Mouse (Mus musculus) adrenal gland, adult 2 months (tissue): ENCODE results near the gene 4933424G06Rik. TPM values are rescaled to one million over a fixed set of nuclear protein-coding genes. Genes with fewer than 3 reads are reported as not detected.
"Not testable (repeated sequence)": the region's sequence is repeated elsewhere in the genome, so short reads cannot be mapped to it uniquely, and the experiment has no call there.

Experiments used
- DNase-seq: peaks from one replicate; pipeline ENCODE4 v3.0.0; 2021
- long read RNA-seq: library from polyadenylated mRNA; stranded (forward); transcript quantifications from one replicate; pipeline ENCODE4 v2.0.0, GENCODE M21; 2021
- polyA plus RNA-seq: library from polyadenylated mRNA; depleted of rRNA; stranded (reverse); fragments of >200 nt; gene quantifications from 2 replicates; pipeline ENCODE4 v1.2.3, GENCODE M21; 2012; rRNA removed
- total RNA-seq, 2 experiments: library from RNA; stranded (reverse); gene quantifications; 2 replicates each; pipeline ENCODE4 v1.2.3; 2021

4933424G06Rik gene
- not detected for total RNA-seq
- not detected in 2 replicates for polyA plus RNA-seq
- long read RNA-seq: 0 reads

DNA sequence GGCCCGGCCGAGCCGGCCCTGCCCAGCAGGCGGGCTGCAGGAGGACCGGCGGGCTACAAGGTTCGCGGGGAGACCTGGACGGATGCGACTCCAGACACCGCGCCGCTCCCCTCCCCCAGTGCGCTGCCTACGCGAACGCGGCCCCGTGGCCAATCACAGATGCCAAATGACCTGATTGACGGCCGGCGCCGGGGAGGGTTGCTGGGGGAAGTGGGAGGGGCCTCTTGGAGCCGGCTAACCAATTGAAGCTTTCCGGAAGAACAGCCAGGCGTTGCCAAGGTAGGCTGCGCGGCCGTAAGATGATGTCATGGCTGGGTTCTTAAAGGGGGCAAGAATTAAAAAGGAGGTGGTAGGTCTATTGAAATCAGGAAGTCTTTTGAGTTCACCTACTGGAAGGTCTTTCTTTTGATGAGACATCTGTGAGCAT lies at the start of gene 4933424G06Rik:
Gene 4933424G06Rik, plus strand, starts transcription at position 296 of the 427 bp plus-strand sequence.
- peak; percentile 99 for DNase-seq

DNA sequence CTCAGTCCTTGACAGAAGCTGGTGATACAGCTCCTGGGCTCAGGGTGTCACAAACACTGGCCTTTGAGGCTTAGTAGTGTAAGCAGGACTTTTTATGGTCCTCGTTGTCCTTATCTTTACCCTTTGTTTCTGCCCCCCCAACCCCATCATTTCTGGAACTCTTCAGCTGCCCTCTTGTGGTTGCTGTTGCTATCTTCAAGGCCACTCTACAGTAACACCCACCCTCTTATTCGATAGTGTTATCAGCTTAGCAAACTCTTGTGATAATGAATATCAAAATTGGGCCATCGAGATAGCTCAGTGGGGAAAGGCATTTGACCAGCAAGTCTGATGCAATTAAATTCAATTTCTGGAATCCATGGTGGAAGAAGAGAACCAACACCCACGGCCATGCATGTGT lies 45.5 kb upstream of the 4933424G06Rik start:
- no peak for DNase-seq

DNA sequence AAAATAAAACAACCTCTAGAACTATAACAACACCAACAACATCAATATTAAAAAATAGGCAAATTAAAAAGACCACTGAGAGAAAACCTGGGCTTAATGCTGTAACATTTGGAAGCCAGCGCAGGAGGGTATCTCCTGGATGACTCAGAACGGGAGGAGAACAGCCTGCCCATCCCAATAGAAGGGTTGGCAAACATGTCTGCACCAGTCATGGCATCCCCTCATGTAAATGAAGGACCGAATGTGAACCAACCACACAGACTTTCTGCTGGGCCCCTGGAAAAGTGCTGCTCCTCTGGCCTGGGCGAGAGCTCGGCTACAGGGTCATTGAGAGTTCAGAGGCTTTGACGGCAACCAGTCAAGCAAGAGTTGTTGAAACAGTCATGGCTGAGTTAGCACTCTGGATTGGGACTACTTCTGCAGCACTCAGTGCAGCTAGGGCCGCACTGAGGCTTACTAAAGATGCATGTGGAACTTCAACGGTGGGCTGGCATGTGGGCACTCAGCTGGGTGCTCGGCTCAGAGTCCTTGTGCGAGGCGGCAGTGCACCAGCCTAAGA lies 44.7 kb upstream of the 4933424G06Rik start:
- no peak for DNase-seq

DNA sequence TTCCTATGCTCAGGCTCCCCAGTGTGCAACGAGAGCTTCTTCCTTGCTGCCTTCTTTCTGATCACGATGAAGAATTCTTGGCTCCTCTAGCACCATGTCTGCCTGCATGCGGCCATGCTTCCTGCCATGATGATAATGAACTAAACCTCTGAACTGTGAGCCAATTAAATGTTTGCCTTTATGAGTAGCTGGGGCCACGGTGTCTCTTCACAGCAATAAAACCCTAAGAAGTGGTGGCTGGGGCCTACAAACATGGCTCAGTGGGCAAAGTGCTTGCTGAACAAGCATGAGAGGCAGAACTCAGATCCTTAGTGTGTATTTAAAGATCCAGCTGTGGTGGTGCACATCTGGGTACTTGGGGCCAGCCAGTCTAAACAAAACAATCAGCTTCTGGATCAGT lies 44.0 kb upstream of the 4933424G06Rik start:
- DNase-seq: no peak

DNA sequence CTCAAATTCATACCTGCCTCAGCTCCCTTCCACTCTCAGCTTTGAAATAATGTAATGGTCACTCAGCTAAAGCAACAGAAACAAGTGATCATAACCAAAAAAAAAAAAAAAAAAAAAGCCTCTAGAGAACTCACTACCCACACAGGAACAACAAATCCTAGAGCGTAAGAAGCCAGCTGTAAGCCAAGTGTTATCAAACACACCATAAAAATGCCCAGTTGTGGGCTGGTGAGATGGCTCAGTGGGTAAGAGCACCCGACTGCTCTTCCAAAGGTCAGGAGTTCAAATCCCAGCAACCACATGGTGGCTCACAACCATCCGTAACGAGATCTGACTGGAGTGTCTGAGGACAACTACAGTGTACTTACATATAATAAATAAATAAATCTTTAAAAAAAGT lies 41.9 kb upstream of the 4933424G06Rik start:
- DNase-seq: not testable (repeated sequence)

DNA sequence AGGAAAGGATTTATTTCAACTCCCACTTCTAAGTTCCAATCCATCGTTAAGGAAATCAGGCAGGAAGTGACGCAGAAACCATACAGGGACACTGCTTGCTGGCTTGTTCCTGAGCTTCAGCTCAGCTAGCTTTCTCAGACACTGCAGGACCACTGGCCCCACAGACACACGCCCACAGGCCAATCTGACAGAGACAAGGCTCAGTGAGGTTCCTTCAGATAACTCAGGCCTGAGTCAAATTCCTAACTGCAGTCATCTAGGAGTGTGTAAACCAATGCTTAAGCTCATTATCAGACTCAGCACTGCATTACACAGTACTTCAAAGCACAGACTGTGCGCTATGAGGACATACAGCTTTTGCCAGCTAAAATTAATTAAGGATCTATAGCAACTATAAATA lies 39.7 kb upstream of the 4933424G06Rik start:
- DNase-seq: no peak

DNA sequence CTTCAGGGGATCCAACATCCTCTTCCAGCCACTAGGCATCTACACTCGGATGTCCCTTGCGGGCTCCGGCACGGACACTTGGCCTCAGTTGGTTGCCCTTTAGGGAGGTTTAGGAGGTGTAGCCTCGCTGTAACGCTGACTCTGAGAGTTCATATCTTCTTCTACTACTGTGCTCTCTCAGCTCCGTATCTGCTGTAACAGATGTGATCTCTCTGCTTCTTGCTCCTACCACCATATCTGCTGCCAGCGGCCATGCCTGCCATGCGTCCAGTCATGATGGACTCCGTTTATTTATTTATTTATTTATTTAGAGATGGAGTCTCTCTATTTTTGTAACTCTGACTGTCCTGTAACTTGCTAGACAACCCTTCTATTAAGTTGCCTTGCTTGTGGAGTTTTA lies 38.7 kb upstream of the 4933424G06Rik start:
- no peak for DNase-seq

DNA sequence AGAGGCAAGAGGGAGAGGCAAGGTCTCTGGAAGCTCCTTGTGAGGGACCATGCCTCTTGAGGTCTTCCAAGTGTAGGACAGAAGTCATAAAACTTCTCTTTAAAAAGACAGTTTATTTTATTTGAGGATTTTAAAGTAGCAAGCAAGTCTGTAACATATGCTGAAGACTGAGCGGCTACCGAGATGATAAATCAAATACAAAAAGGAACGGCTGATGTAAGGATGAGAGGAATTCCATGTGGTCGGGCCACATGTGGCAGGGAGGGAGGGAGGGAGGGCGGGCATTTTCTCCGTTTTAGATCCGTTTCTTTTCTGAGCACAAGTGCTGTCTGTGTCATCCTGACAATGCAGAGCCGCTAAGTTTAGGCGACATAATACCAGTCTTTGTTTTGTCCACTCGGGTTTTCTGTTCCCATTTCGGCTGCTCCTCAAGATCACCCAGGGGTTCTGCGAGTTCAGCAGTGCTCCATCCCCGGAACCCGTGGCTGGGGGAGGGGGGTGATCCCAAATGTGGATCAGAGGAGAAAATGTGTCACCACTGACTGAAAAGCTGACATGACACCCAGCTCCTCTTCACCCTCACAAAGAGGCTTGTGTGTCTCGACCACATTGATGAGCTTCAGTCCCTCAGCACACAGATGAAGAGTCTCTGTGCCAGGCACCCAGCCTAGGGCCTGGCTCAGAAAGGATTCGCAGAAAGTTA lies 37.1 kb upstream of the 4933424G06Rik start:
- DNase-seq: no peak

DNA sequence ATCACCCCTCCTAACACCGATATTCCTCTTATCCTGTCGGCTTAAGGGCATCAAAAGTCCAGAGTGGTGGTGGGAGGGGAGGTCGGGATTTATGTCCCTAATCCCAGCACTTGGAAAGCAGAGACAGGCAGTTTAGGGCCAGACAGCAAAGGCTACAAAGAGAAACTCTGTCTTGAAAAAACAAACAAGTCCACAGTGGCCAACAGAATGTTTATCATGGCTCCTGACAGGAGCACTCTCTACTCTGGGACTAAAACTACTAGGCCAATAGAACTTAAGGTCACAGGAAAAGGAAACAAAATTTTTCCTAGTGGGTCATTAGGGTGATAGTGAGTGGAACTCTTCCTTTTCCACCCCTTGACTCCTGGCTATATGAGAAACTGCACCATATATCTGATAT lies 35.0 kb upstream of the 4933424G06Rik start:
- DNase-seq: no peak

DNA sequence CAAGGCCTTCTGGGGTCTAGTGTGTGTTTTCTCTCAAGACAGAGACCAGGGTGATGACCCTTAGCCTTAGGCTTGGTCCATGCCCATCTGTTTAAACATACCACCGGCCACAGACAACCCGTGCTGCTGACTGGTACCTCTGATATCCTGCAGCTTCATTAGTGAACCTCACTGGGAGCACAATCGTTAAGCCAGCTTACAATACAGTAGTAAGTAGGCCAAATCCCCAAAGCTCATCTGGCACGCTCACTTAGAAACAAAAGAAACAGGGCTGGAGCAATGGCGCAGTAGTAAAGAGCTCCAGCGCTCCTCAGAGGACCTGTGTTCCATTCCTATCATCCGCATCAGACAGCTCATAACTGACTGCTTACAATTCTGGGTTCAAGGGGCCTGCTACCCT lies 29.1 kb upstream of the 4933424G06Rik start:
- no peak for DNase-seq

DNA sequence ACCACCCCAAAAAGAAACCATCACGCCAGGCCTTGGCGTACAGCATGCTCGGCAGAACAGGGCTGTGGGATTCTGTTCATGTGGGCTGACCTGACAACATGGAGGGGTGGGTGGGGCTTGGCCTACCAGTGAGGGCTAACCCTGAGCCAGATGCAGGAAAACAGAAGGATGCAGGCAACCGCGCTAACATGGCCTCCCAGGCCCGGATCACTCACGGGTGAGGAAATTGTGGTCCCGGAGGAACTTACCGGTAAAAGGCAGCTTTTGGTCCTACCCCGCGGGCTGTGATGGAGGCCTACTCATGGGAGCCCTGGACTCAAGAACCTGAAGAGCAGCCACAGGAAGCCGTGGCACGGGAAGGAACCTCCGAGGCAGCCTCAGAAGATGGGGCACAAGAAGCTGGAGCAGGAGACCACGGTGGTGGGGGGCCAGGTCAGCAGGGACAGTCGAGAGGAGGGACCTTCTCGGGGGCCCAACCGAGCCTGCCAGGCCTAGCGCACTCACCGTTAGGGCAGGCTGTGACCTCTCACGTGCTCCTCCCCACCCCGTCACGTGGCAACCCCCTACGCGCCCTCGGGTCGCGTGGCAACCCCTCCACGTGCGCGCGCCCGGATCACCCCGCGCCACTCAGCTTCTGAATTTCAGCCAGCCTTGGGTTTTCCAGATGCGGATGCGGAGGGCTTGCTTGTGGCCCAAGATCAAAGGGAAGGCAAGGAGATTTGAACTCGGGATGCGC lies 27.2 kb upstream of the 4933424G06Rik start, which contains the start of gene Fam178b:
Gene Fam178b, minus strand, starts transcription at position 564 of the 736 bp plus-strand sequence.
- no peak for DNase-seq

DNA sequence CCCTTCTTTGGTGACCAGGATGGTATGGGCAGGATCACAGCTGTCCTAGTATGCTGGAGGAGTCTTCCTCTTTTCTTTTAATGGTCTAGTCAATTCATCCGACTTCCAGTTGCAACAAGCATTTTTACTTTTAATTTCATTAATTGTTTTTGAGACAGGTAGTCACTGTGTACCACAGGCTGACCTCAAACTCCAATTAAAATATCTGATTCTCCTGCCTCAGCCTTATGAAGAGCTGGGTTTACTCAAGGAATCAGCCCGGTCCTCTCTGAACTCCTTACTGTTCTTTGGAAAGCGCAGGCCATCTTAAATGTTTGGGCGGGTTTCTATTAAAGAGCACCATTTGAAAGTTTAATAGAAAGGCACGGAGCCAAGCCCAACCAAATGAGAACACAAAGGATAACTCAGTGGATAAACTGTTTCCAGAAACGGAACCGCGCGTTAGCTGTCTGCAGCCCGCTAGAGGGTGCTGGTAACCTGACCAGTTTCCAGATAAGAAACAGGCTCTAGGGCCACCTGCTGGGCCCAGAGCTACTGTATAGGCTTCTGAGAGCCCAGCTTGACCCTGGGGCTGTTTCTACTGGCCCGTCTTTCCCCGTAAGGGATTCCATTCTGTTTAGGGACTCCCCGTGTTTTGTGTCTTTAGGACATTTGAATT lies 26.0 kb upstream of the 4933424G06Rik start:
- peak; percentile 85 for DNase-seq

DNA sequence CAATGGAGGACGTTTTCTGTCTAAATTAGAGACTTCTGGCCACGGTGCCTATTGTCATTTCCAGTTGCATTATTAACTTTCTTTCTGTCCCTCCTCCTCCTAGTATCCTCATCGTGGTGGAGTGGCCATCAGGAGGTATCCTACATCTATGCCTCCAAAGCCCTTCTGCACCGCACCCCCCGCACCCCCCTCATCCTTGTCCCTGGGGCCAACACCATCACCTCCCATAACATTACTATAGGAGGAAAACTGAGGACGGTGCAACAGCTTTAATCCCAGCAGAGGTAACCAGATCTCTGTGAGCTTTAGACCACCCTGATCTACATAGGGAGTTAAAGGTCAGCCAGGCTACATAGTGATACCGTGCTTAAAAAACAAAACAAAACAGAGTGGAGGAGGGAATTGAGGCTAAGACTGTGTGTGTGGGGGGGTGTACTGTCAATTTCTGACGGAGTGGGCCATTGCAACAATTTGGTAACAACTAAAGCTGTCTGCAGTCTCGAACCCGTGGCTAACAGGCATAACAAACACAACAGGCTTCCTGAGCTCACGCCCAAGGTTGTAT lies 19.2 kb upstream of the 4933424G06Rik start:
- no peak for DNase-seq

DNA sequence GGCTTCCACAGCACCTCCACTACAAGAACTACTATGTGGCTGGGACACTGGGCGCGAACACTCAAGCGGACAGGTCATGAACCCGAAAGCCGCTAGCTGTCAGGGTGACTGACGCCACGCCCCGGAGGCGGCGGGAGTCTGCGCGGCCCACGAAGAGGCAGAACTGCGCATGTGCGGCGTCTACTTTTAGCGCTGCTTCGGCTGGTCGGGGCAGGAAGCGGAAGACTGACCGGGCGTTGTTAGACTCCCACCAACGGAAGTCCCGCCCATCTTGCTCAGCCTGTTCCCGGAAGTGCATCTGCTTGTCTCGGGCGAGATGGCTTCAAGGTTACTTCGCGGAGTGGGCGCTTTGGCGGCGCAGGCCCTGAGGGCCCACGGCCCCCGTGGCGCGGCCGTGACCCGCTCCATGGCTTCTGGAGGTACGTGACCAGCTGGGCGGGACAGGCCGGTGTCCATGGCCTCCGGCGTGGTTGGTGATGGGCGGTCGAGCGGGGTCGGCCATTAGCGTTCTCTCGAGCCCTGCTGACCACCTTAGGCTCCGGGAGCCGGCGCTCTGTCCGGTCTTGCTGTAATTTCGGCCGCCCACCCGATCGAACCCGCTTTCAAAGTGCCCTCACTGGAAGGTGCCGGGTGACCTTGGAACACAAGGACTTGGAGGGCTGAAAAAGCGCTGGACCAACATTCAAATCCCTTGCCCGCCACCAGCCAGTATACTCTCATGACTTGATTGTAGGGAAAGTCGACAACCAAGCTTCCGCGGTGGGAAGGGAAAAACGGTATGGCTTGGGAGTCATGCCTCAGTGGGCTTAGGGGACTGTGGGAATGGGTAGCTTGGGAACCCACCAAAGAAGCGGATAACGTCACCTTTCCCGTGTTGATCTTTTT lies 18.4 kb upstream of the 4933424G06Rik start, which contains the start of gene Cox5b:
Gene Cox5b, plus strand, starts transcription at position 179 of the 885 bp plus-strand sequence.
- peak; percentile 97 for DNase-seq

DNA sequence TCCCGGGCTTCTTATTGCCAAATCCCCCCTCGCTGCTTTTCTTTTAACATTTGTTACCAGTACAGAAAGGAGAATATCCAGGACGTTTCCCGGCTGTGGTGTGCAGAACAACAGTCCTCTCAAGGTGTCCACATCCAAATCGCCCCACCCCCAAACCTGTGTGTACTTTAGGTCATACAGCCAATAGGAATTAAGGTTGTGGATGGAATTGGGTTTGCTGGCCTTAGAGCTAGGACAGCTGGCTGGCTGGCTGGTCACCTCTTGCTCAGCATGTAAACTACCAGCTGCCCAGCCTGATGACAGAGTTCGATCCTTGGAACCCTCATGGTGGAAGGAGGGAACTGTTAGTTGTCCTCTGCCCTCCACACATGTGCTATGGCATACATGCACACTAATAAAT lies 15.1 kb upstream of the 4933424G06Rik start:
- no peak for DNase-seq

DNA sequence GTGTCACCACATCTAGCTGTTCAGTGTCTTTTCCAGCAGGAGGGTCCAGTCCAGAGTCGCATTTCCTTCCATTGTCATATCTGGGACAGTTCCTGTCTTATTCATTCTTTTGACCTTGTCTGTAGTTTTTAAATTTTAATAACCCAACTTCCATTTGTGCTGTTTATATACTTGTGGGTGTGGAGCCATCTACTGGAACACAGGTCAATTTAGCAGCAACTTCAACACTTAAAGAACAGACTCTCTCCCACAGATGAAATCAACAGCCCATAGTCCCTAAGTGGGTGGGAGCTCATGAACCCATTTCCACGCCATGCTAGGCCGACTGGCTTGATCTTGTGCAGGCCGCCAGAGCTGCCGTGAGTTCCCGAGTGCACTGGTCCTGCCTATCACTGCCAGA lies 13.5 kb upstream of the 4933424G06Rik start:
- DNase-seq: no peak

DNA sequence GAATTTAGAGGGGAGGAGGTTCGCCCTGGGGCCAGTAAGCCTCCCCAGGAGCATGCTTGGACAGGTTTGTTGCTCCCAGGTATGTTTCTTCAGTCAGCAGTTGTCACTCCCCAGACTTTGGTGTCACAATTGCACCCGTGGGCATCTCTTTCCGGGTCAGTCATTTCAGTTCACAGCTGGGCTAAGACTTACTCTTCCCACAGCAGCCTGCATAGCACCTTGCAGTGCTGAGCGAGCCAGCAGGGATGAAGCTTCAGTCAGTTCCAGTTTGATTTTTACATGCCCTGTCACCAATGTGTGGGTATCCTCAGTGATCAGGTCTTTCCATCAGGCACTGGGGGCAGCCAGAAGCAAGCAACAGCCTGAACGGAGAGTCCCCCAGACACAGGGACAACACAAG lies 12.9 kb upstream of the 4933424G06Rik start:
- DNase-seq: no peak

DNA sequence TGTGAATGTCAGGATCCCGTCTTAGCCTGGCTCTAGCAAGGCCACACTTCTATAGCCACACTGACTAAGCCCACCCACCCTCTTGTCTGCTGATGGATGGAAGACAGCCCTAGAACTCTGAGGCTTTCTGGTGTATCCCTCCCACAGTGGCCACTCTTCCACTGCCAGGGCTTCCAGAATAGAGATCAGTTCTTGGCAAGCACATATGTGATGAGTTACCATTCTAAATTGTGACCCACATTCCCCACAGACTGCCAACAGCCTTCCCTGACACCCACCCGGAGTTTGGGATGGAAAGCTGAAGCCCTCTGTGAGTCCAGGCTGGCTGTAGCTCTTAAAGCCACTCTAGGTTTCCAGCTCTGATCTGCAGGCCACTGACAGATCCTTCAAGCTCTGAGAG lies 2.8 kb upstream of the 4933424G06Rik start:
- no peak for DNase-seq

DNA sequence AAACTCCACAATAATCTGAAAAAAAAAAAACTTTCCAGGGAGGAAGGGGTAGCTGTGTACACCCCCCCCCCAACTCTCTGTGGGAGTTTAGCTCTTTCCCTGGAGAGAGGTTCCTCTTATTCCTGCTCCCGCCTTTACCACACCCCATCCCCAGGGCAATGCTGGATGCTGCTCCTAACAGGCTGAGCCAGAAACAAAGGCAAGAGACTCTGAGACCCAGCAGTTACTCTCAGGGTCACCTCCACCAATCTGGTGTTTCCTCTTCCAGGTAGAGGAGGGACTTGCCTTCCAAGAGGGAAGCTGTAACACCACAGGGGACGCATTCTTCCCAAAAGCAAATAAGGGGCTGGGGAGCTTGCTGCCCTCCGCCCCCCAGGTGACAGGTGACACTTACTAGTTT lies 2.2 kb upstream of the 4933424G06Rik start:
- no peak for DNase-seq

DNA sequence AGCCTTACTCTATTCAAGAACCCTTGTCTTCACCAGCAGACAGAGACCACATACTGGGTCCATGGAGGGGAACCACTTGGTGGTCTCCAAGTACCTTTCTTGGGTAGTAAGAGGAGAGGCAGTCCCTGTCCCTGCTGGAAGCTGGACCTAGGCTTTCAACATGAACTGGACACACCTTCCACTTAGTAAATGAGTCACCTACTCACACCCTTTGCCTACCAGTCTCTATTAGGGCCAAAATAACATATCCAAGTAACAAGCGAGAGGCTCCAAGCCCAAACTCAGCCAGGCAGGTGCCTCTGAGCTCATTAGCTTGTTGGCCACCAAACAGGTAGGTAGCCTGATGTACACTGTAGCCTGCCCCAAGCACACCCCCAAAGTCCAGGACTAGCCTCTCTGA lies 1.3 kb upstream of the 4933424G06Rik start:
- DNase-seq: no peak
